Mouse (Mus musculus) small intestine, adult 2 months (tissue): ENCODE measurements around the gene Sept8. TPM values are rescaled to one million over a fixed set of nuclear protein-coding genes. Genes with fewer than 3 reads are reported as not detected.

ENCODE experiments used
- H3K27ac ChIP-seq: fragments of 200-500 bp; 2 replicates; pipeline ENCODE4 v1.5.1; 2012; ENCODE audit warnings: low read depth, low read length, control low read depth, inconsistent platforms; ENCODE audit not compliant: insufficient read depth
- H3K27me3 ChIP-seq: fragments of 200-500 bp; 2 replicates; pipeline ENCODE4 v1.6.1; 2012; ENCODE audit warnings: mild to moderate bottlenecking, moderate library complexity, low read length, inconsistent platforms; ENCODE audit not compliant: control insufficient read depth, insufficient read depth
- H3K36me3 ChIP-seq: fragments of 200-500 bp; 2 replicates; pipeline ENCODE4 v1.6.1; 2012; ENCODE audit warnings: mild to moderate bottlenecking, low read length, control low read depth, inconsistent platforms; ENCODE audit not compliant: control insufficient read depth, insufficient read depth
- H3K4me1 ChIP-seq: fragments of 200-500 bp; 2 replicates; pipeline ENCODE4 v1.6.1; 2012; ENCODE audit warnings: low read length, inconsistent platforms, mixed read lengths; ENCODE audit not compliant: control insufficient read depth, insufficient read depth, insufficient read length
- H3K4me3 ChIP-seq: fragments of 200-500 bp; 2 replicates; pipeline ENCODE4 v1.5.1; 2012; ENCODE audit warnings: low read depth, mild to moderate bottlenecking, control low read depth, inconsistent platforms, low read length, moderate library complexity
- CTCF ChIP-seq: fragments of 200-500 bp; IDR thresholded peaks from 2 replicates; pipeline ENCODE4 v1.5.1; 2012; ENCODE audit warnings: low read depth, mild to moderate bottlenecking, control low read depth, inconsistent platforms, low read length, moderate library complexity, mixed read lengths; ENCODE audit not compliant: insufficient replicate concordance, insufficient read length; ENCODE audit errors: extremely low read depth
- POLR2A ChIP-seq: fragments of 200-500 bp; IDR thresholded peaks from 2 replicates; pipeline ENCODE4 v1.6.1; 2012; ENCODE audit warnings: low read depth, mild to moderate bottlenecking, control low read depth, inconsistent platforms, low read length, moderate library complexity
- WGBS: fragments of 180-500 bp; shearing (Covaris S2); methylation state at CpG from one replicate; pipeline ENCODE4 v1.1.7; 2018; 5-methylcytosine and 5-hydroxymethylcytosine counted together
- polyA plus RNA-seq: library from polyadenylated mRNA; depleted of rRNA; stranded (reverse); fragments of >200 nt; gene quantifications from 2 replicates; pipeline ENCODE4 v1.2.3, GENCODE M21; 2012

Gene Sept8
- polyA plus RNA-seq, 1 experiment, result 9.7 TPM

DNA sequence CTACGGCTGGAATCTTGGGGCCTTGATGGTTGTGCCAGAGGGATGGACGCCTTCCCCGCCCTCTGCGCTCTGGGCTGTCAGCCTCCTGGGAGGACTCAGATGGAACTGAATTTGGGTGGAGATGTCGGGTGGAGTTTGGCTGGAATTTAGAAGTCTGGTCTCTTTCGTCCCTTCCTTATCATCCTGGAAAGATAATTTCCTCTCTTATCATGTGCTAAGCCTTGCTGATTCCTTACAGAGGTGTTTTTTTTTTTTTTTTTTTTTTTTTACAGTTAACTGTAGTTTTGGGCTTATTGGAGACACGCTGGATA is 2.7 kb downstream of the Sept8 start:
- Histone ChIP-seq H3K4me3 (no peak overlapping the region), H3K4me1 (peaks cover 13% of the 10 kb centered on the region; the same call in 1 of the 2 replicates), H3K36me3 (no peaks in the 10 kb centered on the region), H3K27me3 (no peaks in the 10 kb centered on the region), H3K27ac (no peak overlapping the region)
- 67% methylated on average over 7 of the region's 7 CpGs for WGBS
- TF ChIP-seq POLR2A (no peak), CTCF (no peak)

DNA sequence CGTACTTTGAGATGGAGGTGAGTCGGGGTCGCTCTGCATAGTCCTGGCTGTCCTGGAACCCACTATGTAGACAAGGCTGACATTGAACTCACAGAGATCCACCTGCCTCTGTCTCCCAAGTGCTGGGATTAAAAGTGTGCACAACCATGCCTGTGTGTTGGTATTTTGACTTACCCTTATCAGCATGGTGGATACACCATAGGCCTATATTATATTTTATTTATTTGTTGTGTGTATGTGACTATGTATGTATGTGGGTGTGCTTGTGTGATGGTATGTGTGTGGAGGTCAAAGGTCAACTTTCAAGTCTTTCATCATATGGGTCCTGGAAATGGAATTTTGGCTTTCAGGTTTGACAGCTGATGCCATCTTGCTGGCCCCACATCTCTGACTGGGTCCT is 3.3 kb downstream of the Sept8 start:
- Histone ChIP-seq H3K4me1 (peaks cover 13% of the 10 kb centered on the region; the same call in 1 of the 2 replicates), H3K27me3 (no peaks in the 10 kb centered on the region), H3K36me3 (no peaks in the 10 kb centered on the region), H3K4me3 (no peak overlapping the region), H3K27ac (no peak overlapping the region)
- no peak for TF ChIP-seq POLR2A
- TF ChIP-seq CTCF, result no peak
- WGBS, result 94% methylated on average over 3 of the region's 3 CpGs

DNA sequence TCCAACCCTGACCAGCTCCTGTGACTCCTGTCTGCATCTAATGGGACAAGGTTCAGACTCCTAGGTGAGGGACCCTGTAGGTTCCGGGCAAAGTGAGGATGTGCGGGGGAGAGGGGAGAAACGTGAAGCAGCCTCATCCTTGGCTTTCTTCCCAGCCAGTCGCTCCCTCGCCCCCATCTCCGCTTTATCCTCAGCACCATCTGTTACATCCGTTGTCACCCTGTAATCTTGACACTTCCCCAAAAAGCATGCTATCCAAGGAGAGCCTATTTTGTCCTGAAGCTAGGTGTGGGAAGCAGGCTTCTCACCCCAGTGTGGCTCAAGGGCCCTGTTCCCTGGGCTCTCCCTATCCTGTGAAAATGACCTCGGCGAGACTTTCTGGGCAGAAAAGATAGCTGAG is 3.9 kb downstream of the Sept8 start:
- Histone ChIP-seq H3K27ac (no peak overlapping the region), H3K4me3 (no peak overlapping the region), H3K4me1 (peaks cover 13% of the 10 kb centered on the region; the same call in 1 of the 2 replicates), H3K36me3 (no peaks in the 10 kb centered on the region), H3K27me3 (no peaks in the 10 kb centered on the region)
- TF ChIP-seq POLR2A (no peak), CTCF (no peak)
- WGBS, result 84% methylated on average over 9 of the region's 9 CpGs

DNA sequence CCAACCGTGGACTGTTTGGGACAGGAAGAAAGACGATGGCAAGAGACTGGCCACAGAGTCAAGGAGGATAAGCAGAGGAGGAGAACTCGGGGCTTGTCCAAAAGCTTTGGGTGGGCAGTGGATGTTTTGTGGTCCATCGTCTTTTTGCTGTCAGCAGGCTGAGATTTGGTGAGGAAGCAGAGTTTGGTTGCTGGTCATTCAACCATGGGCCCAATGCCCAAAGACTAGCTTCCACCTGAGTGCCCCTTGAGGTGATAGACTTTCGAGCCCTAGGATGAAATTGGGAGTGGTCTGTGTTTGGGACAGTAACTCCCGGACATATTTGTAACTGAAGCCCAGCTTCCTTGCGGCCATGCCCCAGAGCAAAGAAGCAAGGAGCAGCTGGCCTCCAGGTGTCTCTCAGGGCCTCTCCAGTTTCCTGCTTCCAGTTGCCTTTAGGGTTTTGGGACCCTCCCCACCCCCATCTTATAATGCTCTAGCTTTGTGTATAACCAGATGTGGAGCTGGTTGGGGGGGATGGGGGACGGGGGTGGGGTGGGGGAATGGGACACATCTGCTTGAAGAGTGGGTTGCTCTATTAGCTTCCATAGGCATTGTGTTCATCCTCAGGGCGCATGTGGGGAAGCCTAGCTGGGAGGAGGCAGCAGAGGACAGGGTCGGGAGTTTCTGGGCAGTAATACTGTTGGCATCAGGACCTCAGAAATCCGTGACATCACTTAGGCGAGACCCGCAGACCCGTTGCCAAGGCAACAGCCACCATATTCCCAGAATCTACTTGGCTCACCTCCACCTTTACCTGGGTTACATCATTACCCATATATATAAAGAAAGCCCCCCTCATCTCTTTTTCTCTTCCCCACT is 4.7 kb downstream of the Sept8 start:
- no peak for TF ChIP-seq CTCF
- TF ChIP-seq POLR2A, result no peak
- Histone ChIP-seq H3K27ac (no peak overlapping the region), H3K27me3 (no peaks in the 10 kb centered on the region), H3K36me3 (no peaks in the 10 kb centered on the region), H3K4me1 (peaks cover 13% of the 10 kb centered on the region; the same call in 1 of the 2 replicates), H3K4me3 (no peak overlapping the region)
- WGBS, result 90% methylated on average over 14 of the region's 14 CpGs

DNA sequence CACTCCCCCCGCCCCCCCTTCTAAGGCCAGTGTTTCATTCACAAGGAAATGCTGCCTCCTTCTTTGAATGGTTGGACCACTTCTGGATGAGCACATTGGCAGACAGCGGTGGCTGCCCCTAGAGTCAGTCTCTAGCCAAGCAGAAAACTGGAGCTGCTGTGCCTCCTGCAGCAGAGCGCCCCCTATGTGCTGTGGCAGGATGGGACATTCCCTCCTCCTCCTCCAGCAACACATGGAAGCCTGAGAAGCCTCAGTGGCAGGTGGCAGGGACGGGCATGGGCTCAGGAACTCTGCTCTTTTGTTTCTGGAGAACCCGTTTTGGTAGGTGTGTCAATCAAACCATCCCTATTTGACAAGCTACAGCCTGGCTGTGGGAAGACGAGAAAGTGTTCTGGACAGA is 5.8 kb downstream of the Sept8 start:
- no peak overlapping the region for H3K4me3 ChIP-seq
- no peaks in the 10 kb centered on the region for H3K27me3 ChIP-seq
- no peak overlapping the region for H3K27ac ChIP-seq
- H3K4me1 ChIP-seq, result peaks cover 13% of the 10 kb centered on the region; the same call in 1 of the 2 replicates
- H3K36me3 ChIP-seq, result no peaks in the 10 kb centered on the region
- WGBS, result 73% methylated on average over 6 of the region's 6 CpGs
- no peak for TF ChIP-seq POLR2A
- peak; percentile 40; the same call in 1 of the 2 replicates for TF ChIP-seq CTCF

DNA sequence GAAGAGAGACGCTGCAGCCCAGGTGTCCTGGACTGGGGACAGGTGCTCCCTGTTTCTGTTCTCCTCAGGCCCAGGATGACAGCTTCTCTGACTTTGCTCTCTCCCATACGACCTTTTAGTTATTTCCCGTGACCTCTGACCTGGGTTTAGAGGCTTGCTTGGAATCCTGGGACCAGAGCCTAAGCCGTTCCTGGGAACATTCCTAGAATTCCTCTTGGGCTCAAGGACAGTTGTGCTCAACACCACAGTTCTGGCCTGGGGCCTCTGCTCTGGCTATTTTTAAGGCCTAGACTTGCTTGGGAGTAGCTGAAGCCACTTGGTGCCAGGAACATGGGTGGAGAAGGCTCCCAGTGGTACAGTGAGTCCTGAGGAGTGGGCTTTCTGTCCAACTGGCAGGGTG is 6.4 kb downstream of the Sept8 start:
- Histone ChIP-seq H3K4me3 (no peak overlapping the region), H3K27ac (no peak overlapping the region), H3K36me3 (no peaks in the 10 kb centered on the region), H3K27me3 (no peaks in the 10 kb centered on the region), H3K4me1 (peaks cover 11% of the 10 kb centered on the region; the same call in 1 of the 2 replicates)
- WGBS, result 84% methylated on average over 4 of the region's 4 CpGs
- TF ChIP-seq CTCF (no peak), POLR2A (no peak)

DNA sequence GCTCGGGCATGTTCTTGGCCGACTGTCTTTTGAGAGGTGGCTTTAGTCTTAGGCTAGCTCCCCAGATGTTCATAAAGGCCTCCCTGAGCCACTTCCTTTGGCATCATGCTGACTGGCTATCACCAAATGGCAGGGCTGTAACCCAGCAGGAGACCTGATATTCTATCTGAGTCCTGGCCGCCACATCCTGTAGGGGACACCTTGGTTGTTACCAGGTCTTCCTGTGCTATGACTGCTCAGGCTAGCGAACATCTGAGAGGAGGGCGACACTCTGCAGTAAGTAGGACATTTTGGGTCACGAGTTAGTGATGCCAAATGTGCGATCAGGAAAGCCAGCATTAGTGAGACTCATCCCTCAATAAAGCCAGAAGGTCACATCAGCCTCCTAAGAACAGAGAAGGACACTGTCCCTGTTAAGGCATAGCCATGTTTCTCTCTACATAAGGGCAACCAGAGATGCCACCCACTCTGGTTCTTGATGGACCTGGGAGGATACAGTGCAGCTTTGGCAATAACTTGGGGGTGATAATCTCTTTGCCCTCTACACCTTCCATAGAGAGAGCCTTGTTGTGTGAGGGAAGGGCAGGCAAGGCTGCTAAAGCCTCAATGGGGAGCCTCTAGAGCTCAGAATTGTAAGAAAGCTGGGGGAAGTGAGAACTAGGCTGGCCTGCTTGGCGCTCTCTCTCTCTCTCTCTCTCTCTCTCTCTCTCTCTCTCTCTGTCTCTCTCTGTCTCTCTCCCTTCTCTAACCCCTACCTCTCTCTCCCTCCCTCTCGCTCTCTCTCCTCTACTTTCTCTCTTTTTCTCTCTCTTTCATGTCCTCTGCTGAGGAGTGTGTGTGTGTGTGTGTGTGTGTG is 9.6 kb downstream of the Sept8 start:
- Histone ChIP-seq H3K4me3 (no peak overlapping the region), H3K36me3 (peaks cover 4% of the 10 kb centered on the region), H3K27me3 (no peaks in the 10 kb centered on the region), H3K27ac (no peak overlapping the region), H3K4me1 (no peaks in the 10 kb centered on the region)
- no peak for TF ChIP-seq CTCF
- no peak for TF ChIP-seq POLR2A
- 83% methylated on average over 9 of the region's 9 CpGs for WGBS
